Mouse (Mus musculus) heart, embryonic 12.5 days (tissue): ENCODE measurements around the gene Abcc2. TPM values are rescaled to one million over a fixed set of nuclear protein-coding genes. Genes with fewer than 3 reads are reported as not detected.
A peak's percentile ranks its signal among the peaks of the same experiment; 100 is the strongest.

ENCODE experiments used
- ATAC-seq: fragments of 200-750 bp; cut with Nextera tagmentation; 2 replicates; pipeline ENCODE4 v1.8.0; 2017; ENCODE audit warnings: moderate TSS enrichment, moderate library complexity; ENCODE audit not compliant: insufficient number of reproducible peaks, low FRiP score
- H3K27ac ChIP-seq: fragments of 300-500 bp; sonication (generic); 2 replicates; pipeline ENCODE4 v1.5.1; 2016; ENCODE audit warnings: mild to moderate bottlenecking, moderate library complexity; ENCODE audit not compliant: poor library complexity, severe bottlenecking
- H3K27me3 ChIP-seq: fragments of 300-500 bp; sonication (generic); replicated peaks from 2 replicates; pipeline ENCODE4 v1.6.1; 2016; ENCODE audit warnings: mild to moderate bottlenecking, moderate library complexity
- H3K36me3 ChIP-seq: fragments of 300-500 bp; sonication (generic); 2 replicates; pipeline ENCODE4 v1.6.1; 2016; ENCODE audit warnings: mild to moderate bottlenecking, moderate library complexity
- H3K4me1 ChIP-seq: fragments of 300-500 bp; sonication (generic); replicated peaks from 2 replicates; pipeline ENCODE4 v1.6.1; 2016; ENCODE audit warnings: mild to moderate bottlenecking
- H3K4me2 ChIP-seq: fragments of 300-500 bp; sonication (generic); 2 replicates; pipeline ENCODE4 v1.6.1; 2016; ENCODE audit warnings: mild to moderate bottlenecking, moderate library complexity
- H3K4me3 ChIP-seq: fragments of 300-500 bp; sonication (generic); 2 replicates; pipeline ENCODE4 v1.5.1; 2016; ENCODE audit warnings: mild to moderate bottlenecking
- H3K9ac ChIP-seq: fragments of 300-500 bp; sonication (generic); 2 replicates; pipeline ENCODE4 v1.6.1; 2016; ENCODE audit warnings: mild to moderate bottlenecking, moderate library complexity
- H3K9me3 ChIP-seq: fragments of 300-500 bp; sonication (generic); replicated peaks from 2 replicates; pipeline ENCODE4 v1.6.1; 2016; ENCODE audit warnings: mild to moderate bottlenecking, moderate library complexity
- WGBS: fragments of 180-500 bp; shearing (Covaris S2); methylation state at CpG from one replicate; pipeline ENCODE4 v1.1.7; 2016; 5-methylcytosine and 5-hydroxymethylcytosine counted together
- polyA plus RNA-seq: library from polyadenylated mRNA; unstranded; fragments of >200 nt; fragmentation: Nextera tagmentation; extraction: Ambion mirVana; gene quantifications from 2 replicates; pipeline ENCODE4 v1.2.1, GENCODE M21; 2016

The Abcc2 gene
- polyA plus RNA-seq, 1 experiment from 2014 or later, result 0.45 TPM

- H3K9ac ChIP-seq, result no peak overlapping the region
- H3K4me3 ChIP-seq, result no peak overlapping the region
- H3K4me2 ChIP-seq, result no peak overlapping the region
- 73% methylated on average over 7 of the region's 7 CpGs for WGBS
- no peaks in the 10 kb centered on the region for H3K4me1 ChIP-seq
- H3K36me3 ChIP-seq, result peaks cover 84% of the 10 kb centered on the region
- H3K27ac ChIP-seq, result no peak overlapping the region
- no peaks in the 10 kb centered on the region for H3K27me3 ChIP-seq
- no peak for ATAC-seq
- H3K9me3 ChIP-seq, result no peaks in the 10 kb centered on the region
These were observed 71.0 kb downstream of the Abcc2 start for GRCm38 (mm10) chr19:43852837-43853545.

- Histone ChIP-seq H3K36me3 (peaks cover 76% of the 10 kb centered on the region), H3K4me3 (no peak overlapping the region), H3K27me3 (no peaks in the 10 kb centered on the region), H3K4me1 (no peaks in the 10 kb centered on the region), H3K27ac (no peak overlapping the region), H3K4me2 (no peak overlapping the region), H3K9me3 (peaks cover 9% of the 10 kb centered on the region; the same call in 1 of the 2 replicates), H3K9ac (no peak overlapping the region)
- no peak for ATAC-seq
- WGBS, result 61% methylated on average over 6 of the region's 6 CpGs
These were observed 75.4 kb downstream of the Abcc2 start for GRCm38 (mm10) chr19:43857347-43857746.

- H3K27ac ChIP-seq, result no peak overlapping the region
- H3K36me3 ChIP-seq, result peaks cover 88% of the 10 kb centered on the region
- H3K27me3 ChIP-seq, result no peaks in the 10 kb centered on the region
- no peaks in the 10 kb centered on the region for H3K9me3 ChIP-seq
- no peaks in the 10 kb centered on the region for H3K4me1 ChIP-seq
- no peak overlapping the region for H3K9ac ChIP-seq
- no peak overlapping the region for H3K4me2 ChIP-seq
- ATAC-seq, result no peak
- no peak overlapping the region for H3K4me3 ChIP-seq
- 86% methylated on average over 4 of the region's 4 CpGs for WGBS
These were observed 88.4 kb downstream of the Abcc2 start for GRCm38 (mm10) chr19:43870418-43870817.

GRCm38 (mm10) chr19:43874351-43874750 lies 92.4 kb downstream of the Abcc2 start:
- no peak for ATAC-seq
- H3K36me3 ChIP-seq, result peaks cover 53% of the 10 kb centered on the region
- peaks cover 24% of the 10 kb centered on the region for H3K4me1 ChIP-seq
- no peak overlapping the region for H3K4me3 ChIP-seq
- no peaks in the 10 kb centered on the region for H3K27me3 ChIP-seq
- H3K9ac ChIP-seq, result no peak overlapping the region
- no peak overlapping the region for H3K27ac ChIP-seq
- WGBS, result 89% methylated on average over 11 of the region's 11 CpGs
- H3K9me3 ChIP-seq, result no peaks in the 10 kb centered on the region
- no peak overlapping the region for H3K4me2 ChIP-seq

- Histone ChIP-seq H3K4me1 (peaks cover 30% of the 10 kb centered on the region), H3K27me3 (no peaks in the 10 kb centered on the region), H3K9me3 (no peaks in the 10 kb centered on the region), H3K4me3 (no peak overlapping the region), H3K9ac (no peak overlapping the region), H3K27ac (no peak overlapping the region), H3K36me3 (peaks cover 36% of the 10 kb centered on the region), H3K4me2 (no peak overlapping the region)
- ATAC-seq, result no peak
- WGBS, result 59% methylated on average over 2 of the region's 2 CpGs
These were observed 94.0 kb downstream of the Abcc2 start for GRCm38 (mm10) chr19:43875996-43876395.

GRCm38 (mm10) chr19:43877364-43877763 lies 95.4 kb downstream of the Abcc2 start:
- Histone ChIP-seq H3K4me1 (peaks cover 30% of the 10 kb centered on the region), H3K4me3 (no peak overlapping the region), H3K4me2 (no peak overlapping the region), H3K9ac (no peak overlapping the region), H3K27me3 (no peaks in the 10 kb centered on the region), H3K9me3 (no peaks in the 10 kb centered on the region), H3K27ac (no peak overlapping the region), H3K36me3 (peaks cover 22% of the 10 kb centered on the region)
- no peak for ATAC-seq
- WGBS, result 85% methylated on average over 8 of the region's 8 CpGs

- H3K27ac ChIP-seq, result 0 out of 2 replicates have a peak overlapping the region, but pooled peaks have one; percentile 81
- no peak for ATAC-seq
- no peaks in the 10 kb centered on the region for H3K9me3 ChIP-seq
- 14% methylated on average over 17 of the region's 17 CpGs for WGBS
- peaks cover 37% of the 10 kb centered on the region for H3K4me1 ChIP-seq
- no peaks in the 10 kb centered on the region for H3K27me3 ChIP-seq
- peak overlapping the region; percentile 87 for H3K4me2 ChIP-seq
- H3K36me3 ChIP-seq, result peaks cover 12% of the 10 kb centered on the region
- peak overlapping the region; percentile 62 for H3K4me3 ChIP-seq
- peak overlapping the region; percentile 75 for H3K9ac ChIP-seq
These were observed 96.4 kb downstream of the Abcc2 start for GRCm38 (mm10) chr19:43878111-43879092.

- Histone ChIP-seq H3K4me1 (peaks cover 43% of the 10 kb centered on the region), H3K27ac (peak overlapping the region; percentile 81), H3K36me3 (peaks cover 3% of the 10 kb centered on the region), H3K9ac (peak overlapping the region; percentile 75), H3K4me2 (peak overlapping the region; percentile 87), H3K27me3 (no peaks in the 10 kb centered on the region), H3K4me3 (peak overlapping the region; percentile 62), H3K9me3 (no peaks in the 10 kb centered on the region)
- peak; percentile 84 for ATAC-seq
- WGBS, result 2% methylated on average over 41 of the region's 41 CpGs
These were observed 97.6 kb downstream of the Abcc2 start for GRCm38 (mm10) chr19:43879401-43880212.

GRCm38 (mm10) chr19:43880420-43880819 lies 98.4 kb downstream of the Abcc2 start:
- Histone ChIP-seq H3K27ac (no peak overlapping the region), H3K36me3 (no peaks in the 10 kb centered on the region), H3K9ac (no peak overlapping the region), H3K27me3 (no peaks in the 10 kb centered on the region), H3K4me3 (no peak overlapping the region), H3K9me3 (no peaks in the 10 kb centered on the region), H3K4me2 (no peak overlapping the region), H3K4me1 (peaks cover 48% of the 10 kb centered on the region)
- no peak for ATAC-seq
- WGBS, result 28% methylated on average over 3 of the region's 3 CpGs

GRCm38 (mm10) chr19:43881615-43882014 lies 99.6 kb downstream of the Abcc2 start:
- WGBS, result 82% methylated on average over 7 of the region's 7 CpGs
- ATAC-seq, result no peak
- Histone ChIP-seq H3K9me3 (no peaks in the 10 kb centered on the region), H3K4me3 (no peak overlapping the region), H3K4me1 (peaks cover 43% of the 10 kb centered on the region), H3K27me3 (no peaks in the 10 kb centered on the region), H3K4me2 (no peak overlapping the region), H3K36me3 (no peaks in the 10 kb centered on the region), H3K9ac (no peak overlapping the region), H3K27ac (no peak overlapping the region)
